Comparison of ENCODE assay signal across 29 mouse cellular contexts in the genomic region with DNA sequence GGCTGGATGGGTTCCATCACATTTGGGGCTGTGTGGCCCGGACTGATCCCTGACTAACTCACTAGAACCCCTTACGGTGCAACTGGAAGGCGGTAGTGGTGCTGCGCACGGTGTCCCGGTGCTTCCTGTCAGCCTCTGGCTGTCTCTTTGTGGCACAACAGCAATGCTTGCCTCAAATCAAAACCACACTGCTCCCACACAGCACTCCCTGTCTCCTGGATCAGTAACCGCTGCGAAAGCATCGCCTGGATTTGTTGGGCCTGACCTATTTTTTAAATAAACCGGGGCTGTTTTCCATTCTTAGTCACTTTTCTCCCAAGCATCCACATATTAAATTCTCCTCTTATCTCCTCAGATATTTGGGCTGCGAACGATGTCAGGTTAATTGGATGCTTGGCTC. TPM values are rescaled to one million over a fixed set of nuclear protein-coding genes. Genes with fewer than 3 reads are reported as not detected.
A peak's percentile ranks its signal among the peaks of the same experiment; 100 is the strongest.
DNase-seq lines count a peak whose midpoint lies in the region; ATAC-seq and TF ChIP-seq lines count a peak whose summit lies in the region.
"Had no signal": no experiment of that assay in that cellular context is flagged by ENCODE, and none has a peak within 500 bp of the region (broad histone marks: within the 10 kb centered on the region; RNA-seq: fewer than 3 reads in every experiment).

No protein-coding gene starts in this region.

- H3K4me2 ChIP-seq in midbrain, postnatal 0 days (ENCODE audit: low read depth, low read length, poor library complexity, severe bottlenecking), result no peak overlapping the region
- no peak overlapping the region for H3K4me2 ChIP-seq in midbrain, embryonic 13.5 days (replicated peaks)
- H3K4me2 ChIP-seq: embryonic facial prominence, embryonic 13.5 days; forebrain, embryonic 13.5 days; heart, embryonic 12.5 days; heart, embryonic 15.5 days; hindbrain, embryonic 15.5 days had no signal

- H3K9me3 ChIP-seq in midbrain, postnatal 0 days (ENCODE audit: low read length), result no peaks in the 10 kb centered on the region
- H3K9me3 ChIP-seq in midbrain, embryonic 13.5 days, result no peaks in the 10 kb centered on the region
- H3K9me3 ChIP-seq: embryonic facial prominence, embryonic 10.5 days; embryonic facial prominence, embryonic 13.5 days; forebrain, embryonic 10.5 days; forebrain, embryonic 13.5 days; heart, embryonic 12.5 days; heart, embryonic 15.5 days; hindbrain, embryonic 15.5 days had no signal

- intact Hi-C loops in left cerebral cortex, adult 2 months (cut with DNase I), result no loop called here

- DNase-seq in frontal cortex, postnatal 25 days (ENCODE audit: low spot score in 2 of 2), result no peak
- peak in 1 of 2 experiments; percentile 37 for DNase-seq in left cerebral cortex, adult 2 months (ENCODE audit: extremely low spot score in 1 of 2, low spot score in 2 of 2)
- DNase-seq in left cerebral cortex, adult 8-10 months (ENCODE audit: low spot score in 2 of 2), result no peak
- DNase-seq in midbrain, postnatal 0 days (ENCODE audit: low spot score), result no peak
- DNase-seq in telencephalon, adult 2 months (ENCODE audit: low read depth, low spot score), result peak; percentile 47
- no peak for DNase-seq in urinary bladder, postnatal 36 days (ENCODE audit: low spot score in 2 of 2)
- DNase-seq: adrenal gland, adult 8-10 months; adrenal gland, postnatal 25 days; cerebellum, adult 18-20 months; cerebellum, adult 9-10 months; cerebellum, postnatal 14 days; gastrocnemius, postnatal 25 days; heart, adult 18-20 months; heart, postnatal 10 days; heart, postnatal 36 days had no signal

- H3K4me1 ChIP-seq in midbrain, postnatal 0 days (ENCODE audit: insufficient read depth, low read length), result no peaks in the 10 kb centered on the region; the same call in 1 of the 2 replicates
- peaks cover 27% of the 10 kb centered on the region for H3K4me1 ChIP-seq in midbrain, embryonic 13.5 days (replicated peaks)
- H3K4me1 ChIP-seq: forebrain, embryonic 10.5 days had no signal

- no peak; the same call in 1 of the 2 replicates for TF ChIP-seq CTCF in left cerebral cortex, adult 2 months (IDR thresholded peaks at IDR 0.05)
- TF ChIP-seq CTCF in midbrain, postnatal 0 days (IDR thresholded peaks at IDR 0.05), result no peak

- H3K9ac ChIP-seq in midbrain, postnatal 0 days (replicated peaks; ENCODE audit: low read length, poor library complexity, severe bottlenecking), result no peak overlapping the region
- H3K9ac ChIP-seq in midbrain, embryonic 13.5 days (replicated peaks), result no peak overlapping the region
- H3K9ac ChIP-seq: embryonic facial prominence, embryonic 13.5 days; forebrain, embryonic 13.5 days; heart, embryonic 12.5 days; heart, embryonic 15.5 days; hindbrain, embryonic 15.5 days had no signal

- no peak overlapping the region for H3K4me3 ChIP-seq in left cerebral cortex, adult 2 months
- no peak overlapping the region for H3K4me3 ChIP-seq in midbrain, postnatal 0 days (ENCODE audit: low read depth, low read length)
- H3K4me3 ChIP-seq in midbrain, embryonic 13.5 days (replicated peaks), result no peak overlapping the region
- H3K4me3 ChIP-seq: embryonic facial prominence, embryonic 10.5 days; embryonic facial prominence, embryonic 13.5 days; erythroblast, embryonic 14.5 days; forebrain, embryonic 10.5 days; forebrain, embryonic 13.5 days; heart, embryonic 12.5 days; heart, embryonic 15.5 days; hindbrain, embryonic 15.5 days had no signal

- peak overlapping the region; percentile 24; the same call in 1 of the 2 replicates for H3K27ac ChIP-seq in left cerebral cortex, adult 2 months
- H3K27ac ChIP-seq in midbrain, postnatal 0 days (ENCODE audit: low read depth, low read length), result peak overlapping the region; percentile 39; the same call in 1 of the 2 replicates
- no peak overlapping the region for H3K27ac ChIP-seq in midbrain, embryonic 13.5 days
- H3K27ac ChIP-seq: embryonic facial prominence, embryonic 10.5 days; embryonic facial prominence, embryonic 13.5 days; forebrain, embryonic 10.5 days; forebrain, embryonic 13.5 days; heart, embryonic 15.5 days; hindbrain, embryonic 15.5 days had no signal

- no peaks in the 10 kb centered on the region for H3K36me3 ChIP-seq in midbrain, postnatal 0 days (ENCODE audit: insufficient read depth, low read length)
- no peaks in the 10 kb centered on the region for H3K36me3 ChIP-seq in midbrain, embryonic 13.5 days
- H3K36me3 ChIP-seq: embryonic facial prominence, embryonic 10.5 days; embryonic facial prominence, embryonic 13.5 days; forebrain, embryonic 10.5 days; heart, embryonic 12.5 days; heart, embryonic 15.5 days; hindbrain, embryonic 15.5 days had no signal

- no peaks in the 10 kb centered on the region for H3K27me3 ChIP-seq in midbrain, postnatal 0 days (ENCODE audit: insufficient read depth, low read length)
- H3K27me3 ChIP-seq in midbrain, embryonic 13.5 days, result no peaks in the 10 kb centered on the region
- H3K27me3 ChIP-seq: embryonic facial prominence, embryonic 13.5 days; forebrain, embryonic 13.5 days; hindbrain, embryonic 15.5 days had no signal

- ATAC-seq in frontal cortex, adult (ENCODE audit: low TSS enrichment), result peak; percentile 84
- ATAC-seq in midbrain, postnatal 0 days (ENCODE audit: low FRiP score), result no peak
- no peak for ATAC-seq in midbrain, embryonic 13.5 days
- ATAC-seq: activated CD4-positive, CD25-positive, alpha-beta regulatory T cell, adult 4 months; forebrain, embryonic 13.5 days; forebrain, embryonic 16.5 days had no signal

- WGBS in midbrain, postnatal 0 days, result 71% methylated on average over 12 of the region's 12 CpGs
- WGBS in midbrain, embryonic 13.5 days, result 88% methylated on average over 12 of the region's 12 CpGs

RNA-seq across cellular contexts. Expression of a gene that starts 27.0 kb away (rescaled TPM):
- 10 to 100 TPM; 87.4 to 98.2 TPM for total RNA-seq in left cerebral cortex, adult 2 months (2021)
- 10 to 100 TPM; 75.8 to 85.0 (median 76.6) TPM for total RNA-seq in left cerebral cortex, adult 8-10 months (2022)
- total RNA-seq in midbrain, postnatal 0 days (2014; rRNA removed), result 22.5 and 30.7 TPM in 2 replicates
- polyA plus RNA-seq in midbrain, postnatal 0 days (2015; fragmentation: Nextera tagmentation; extraction: Ambion mirVana), result 24.2 and 29.3 TPM in 2 replicates
- 32.1 and 32.7 TPM in 2 replicates for polyA plus RNA-seq in midbrain, embryonic 13.5 days (2015; fragmentation: Nextera tagmentation; extraction: Ambion mirVana)
- total RNA-seq: adrenal gland, postnatal 25 days; common myeloid progenitor, adult 5-6 weeks; gastrocnemius, adult 8-10 months; gastrocnemius, postnatal 25 days; heart, adult 18-20 months; heart, postnatal 10 days; heart, postnatal 36 days had no signal
- polyA plus RNA-seq: activated CD4-positive, CD25-positive, alpha-beta regulatory T cell, adult 4 months; erythroblast, embryonic 14.5 days had no signal
